Mouse (Mus musculus) heart, adult 10 weeks (tissue): ENCODE measurements around the gene Spam1. TPM values are rescaled to one million over a fixed set of nuclear protein-coding genes. Genes with fewer than 3 reads are reported as not detected.

ENCODE experiments used
- polyA plus RNA-seq: library from polyadenylated mRNA; stranded (reverse); fragments of 350-450 nt; fragmentation: Illumina TruSeq; extraction: RNeasy Lipid Tissue Mini Kit (QIAGEN cat#74804); gene quantifications from one replicate; pipeline ENCODE4 v1.2.3, GENCODE M21; 2014; ENCODE audit warnings: low read depth, low replicate concordance

Gene Spam1
- not detected for polyA plus RNA-seq

GRCm38 (mm10) chr6:24790888-24791287 is at the start of gene Spam1:
Gene Spam1, plus strand, starts transcription at chr6:24791188.

GRCm38 (mm10) chr6:24748029-24748428 is 43.0 kb upstream of the Spam1 start, which contains the start of gene Hyal4:
Gene Hyal4, plus strand, starts transcription at chr6:24748329.

Other genes starting within 250 kb of the Spam1 start
- gene Lmod2, start 193.4 kb upstream of the Spam1 start, polyA plus RNA-seq: 559 TPM
- 20.8 TPM for gene Wasl, start 126.2 kb upstream of the Spam1 start, polyA plus RNA-seq
- gene Hyal6, start 57.9 kb upstream of the Spam1 start, polyA plus RNA-seq: not detected
- gene Hyal4, start 42.9 kb upstream of the Spam1 start, polyA plus RNA-seq: not detected
- not detected for gene Hyal5, start 66.8 kb downstream of the Spam1 start, polyA plus RNA-seq
- not detected for gene Tmem229a, start 165.1 kb downstream of the Spam1 start, polyA plus RNA-seq